Mouse (Mus musculus): ENCODE data around the gene Oxct2b. TPM values are rescaled to one million over a fixed set of nuclear protein-coding genes. Genes with fewer than 3 reads are reported as not detected.
"Not testable (repeated sequence)": the region's sequence is repeated elsewhere in the genome, so short reads cannot be mapped to it uniquely, and the experiment has no call there.

The Oxct2b gene
- polyA plus RNA-seq, 1 experiment from 2014 or later, result not detected

DNA sequence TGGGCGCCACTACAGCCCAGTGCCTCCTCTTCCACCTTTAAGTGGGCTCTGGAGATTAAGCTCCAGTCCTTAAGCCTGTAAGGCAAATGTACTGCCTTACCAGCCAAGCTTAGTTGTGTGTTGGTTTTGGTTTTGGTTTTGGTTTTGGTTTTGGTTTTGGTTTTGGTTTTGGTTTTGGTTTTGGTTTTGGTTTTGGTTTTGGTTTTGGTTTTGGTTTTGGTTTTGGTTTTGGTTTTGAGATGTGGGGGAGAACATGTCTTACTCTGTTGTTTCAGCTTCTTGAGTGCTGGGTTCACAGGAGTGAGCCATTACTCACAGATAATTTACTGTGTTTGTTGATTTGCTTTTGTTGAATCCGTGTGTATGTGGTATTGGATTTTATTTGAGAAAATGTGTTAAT lies 30.8 kb upstream of the Oxct2b start:
- 0 out of 2 replicates have a peak, but pooled peaks cover 4% of the 10 kb centered on the region for H3K27me3 ChIP-seq (replicated peaks; ENCODE audit: control insufficient read depth, insufficient read depth, low read length)

GRCm38 (mm10) chr4:123086381-123086780 lies 29.7 kb upstream of the Oxct2b start:
- H3K4me1 ChIP-seq (replicated peaks; ENCODE audit: control insufficient read depth, insufficient read depth, low read length), result no peaks in the 10 kb centered on the region
- no peak overlapping the region for H3K4me3 ChIP-seq (ENCODE audit: low read depth, low read length)
- H3K9me3 ChIP-seq (ENCODE audit: control insufficient read depth, low read length), result no peaks in the 10 kb centered on the region
- no peak for DNase-seq (ENCODE audit: low spot score)
- ATAC-seq (replicated peaks; ENCODE audit: low FRiP score), result no peak
- 88% methylated on average over 4 of the region's 4 CpGs for WGBS
- no peak overlapping the region for H3K27ac ChIP-seq (ENCODE audit: low read depth, low read length)
- H3K4me2 ChIP-seq, result no peak overlapping the region
- no peak overlapping the region for H3K9ac ChIP-seq (ENCODE audit: low read depth, low read length)
- H3K36me3 ChIP-seq (ENCODE audit: control insufficient read depth, insufficient read depth, low read length), result no peaks in the 10 kb centered on the region
- H3K27me3 ChIP-seq (replicated peaks; ENCODE audit: control insufficient read depth, insufficient read depth, low read length), result 0 out of 2 replicates have a peak, but pooled peaks cover 3% of the 10 kb centered on the region

More for the DNA sequence above, 30.8 kb upstream of the Oxct2b start:
- Histone ChIP-seq H3K36me3 (ENCODE audit: control insufficient read depth, insufficient read depth, low read length) (no peaks in the 10 kb centered on the region), H3K4me3 (ENCODE audit: low read depth, low read length) (no peak overlapping the region), H3K9ac (ENCODE audit: low read depth, low read length) (no peak overlapping the region), H3K4me1 (replicated peaks; ENCODE audit: control insufficient read depth, insufficient read depth, low read length) (no peaks in the 10 kb centered on the region), H3K4me2 (no peak overlapping the region), H3K27ac (ENCODE audit: low read depth, low read length) (no peak overlapping the region), H3K9me3 (ENCODE audit: control insufficient read depth, low read length) (no peaks in the 10 kb centered on the region)
- no peak for ATAC-seq (replicated peaks; ENCODE audit: low FRiP score)
- DNase-seq (ENCODE audit: low spot score), result no peak
- 68% methylated on average over 2 of the region's 2 CpGs for WGBS

GRCm38 (mm10) chr4:123092621-123093020 lies 23.4 kb upstream of the Oxct2b start:
- Histone ChIP-seq H3K36me3 (ENCODE audit: control insufficient read depth, insufficient read depth, low read length) (no peaks in the 10 kb centered on the region), H3K4me2 (no peak overlapping the region), H3K4me3 (ENCODE audit: low read depth, low read length) (no peak overlapping the region), H3K4me1 (replicated peaks; ENCODE audit: control insufficient read depth, insufficient read depth, low read length) (no peaks in the 10 kb centered on the region; the same call in 1 of the 2 replicates), H3K27ac (ENCODE audit: low read depth, low read length) (no peak overlapping the region), H3K9me3 (ENCODE audit: control insufficient read depth, low read length) (no peaks in the 10 kb centered on the region), H3K27me3 (replicated peaks; ENCODE audit: control insufficient read depth, insufficient read depth, low read length) (no peaks in the 10 kb centered on the region), H3K9ac (ENCODE audit: low read depth, low read length) (no peak overlapping the region)
- 57% methylated on average over 5 of the region's 5 CpGs for WGBS
- no peak for ATAC-seq (replicated peaks; ENCODE audit: low FRiP score)
- no peak for DNase-seq (ENCODE audit: low spot score)

DNA sequence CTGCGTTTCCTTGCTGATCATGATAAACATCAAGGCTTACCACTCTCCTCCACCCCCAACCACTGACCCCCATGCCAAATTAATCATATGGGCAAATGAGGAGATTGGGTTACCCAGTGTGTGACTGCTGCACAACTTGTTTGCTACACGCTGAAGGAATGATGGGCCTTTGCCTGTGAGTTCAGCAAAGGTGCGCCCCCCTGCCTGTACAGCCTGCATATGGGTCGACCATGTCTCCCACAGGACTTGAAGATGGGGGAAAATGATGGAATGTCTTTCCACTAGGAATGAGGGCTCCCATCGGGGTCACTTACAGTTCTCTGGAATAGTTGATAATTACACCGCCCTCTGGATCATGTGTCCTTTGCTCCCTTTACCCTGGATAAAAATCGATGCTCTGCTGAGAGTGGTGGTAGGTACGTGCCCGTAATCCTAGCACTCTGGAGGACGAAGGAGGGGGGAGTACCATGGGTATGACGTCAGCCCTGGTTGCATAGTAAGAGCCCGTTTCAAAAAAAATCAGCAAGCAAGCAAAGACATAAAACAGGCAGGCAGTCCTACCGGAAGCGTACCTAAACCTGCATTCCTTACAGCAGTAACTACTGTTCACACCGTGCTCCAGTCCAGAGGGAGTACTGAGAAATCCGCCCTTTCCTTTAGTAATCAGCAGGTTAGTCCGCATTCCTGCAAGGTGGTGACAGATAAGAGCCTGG lies 22.8 kb upstream of the Oxct2b start:
- no peak for DNase-seq (ENCODE audit: low spot score)
- peak; percentile 79 for ATAC-seq (replicated peaks; ENCODE audit: low FRiP score)
- Histone ChIP-seq H3K4me2 (peak overlapping the region; percentile 26; the same call in 1 of the 2 replicates), H3K4me1 (replicated peaks; ENCODE audit: control insufficient read depth, insufficient read depth, low read length) (no peaks in the 10 kb centered on the region; the same call in 1 of the 2 replicates), H3K36me3 (ENCODE audit: control insufficient read depth, insufficient read depth, low read length) (no peaks in the 10 kb centered on the region), H3K9me3 (ENCODE audit: control insufficient read depth, low read length) (no peaks in the 10 kb centered on the region), H3K27ac (ENCODE audit: low read depth, low read length) (0 out of 2 replicates have a peak overlapping the region, but pooled peaks have one; percentile 13), H3K4me3 (ENCODE audit: low read depth, low read length) (0 out of 2 replicates have a peak overlapping the region, but pooled peaks have one; percentile 20), H3K9ac (ENCODE audit: low read depth, low read length) (no peak overlapping the region), H3K27me3 (replicated peaks; ENCODE audit: control insufficient read depth, insufficient read depth, low read length) (no peaks in the 10 kb centered on the region)
- WGBS, result 34% methylated on average over 17 of the region's 17 CpGs

- ATAC-seq (replicated peaks; ENCODE audit: low FRiP score) (no peak), DNase-seq (ENCODE audit: low spot score) (no peak)
- Histone ChIP-seq H3K27me3 (replicated peaks; ENCODE audit: control insufficient read depth, insufficient read depth, low read length) (no peaks in the 10 kb centered on the region), H3K4me2 (no peak overlapping the region), H3K36me3 (ENCODE audit: control insufficient read depth, insufficient read depth, low read length) (no peaks in the 10 kb centered on the region), H3K9me3 (ENCODE audit: control insufficient read depth, low read length) (no peaks in the 10 kb centered on the region), H3K27ac (ENCODE audit: low read depth, low read length) (no peak overlapping the region), H3K4me1 (replicated peaks; ENCODE audit: control insufficient read depth, insufficient read depth, low read length) (no peaks in the 10 kb centered on the region; the same call in 1 of the 2 replicates), H3K4me3 (ENCODE audit: low read depth, low read length) (no peak overlapping the region), H3K9ac (ENCODE audit: low read depth, low read length) (no peak overlapping the region)
- 45% methylated on average over 9 of the region's 9 CpGs for WGBS
These were observed 22.2 kb upstream of the Oxct2b start for GRCm38 (mm10) chr4:123093869-123094268.

DNA sequence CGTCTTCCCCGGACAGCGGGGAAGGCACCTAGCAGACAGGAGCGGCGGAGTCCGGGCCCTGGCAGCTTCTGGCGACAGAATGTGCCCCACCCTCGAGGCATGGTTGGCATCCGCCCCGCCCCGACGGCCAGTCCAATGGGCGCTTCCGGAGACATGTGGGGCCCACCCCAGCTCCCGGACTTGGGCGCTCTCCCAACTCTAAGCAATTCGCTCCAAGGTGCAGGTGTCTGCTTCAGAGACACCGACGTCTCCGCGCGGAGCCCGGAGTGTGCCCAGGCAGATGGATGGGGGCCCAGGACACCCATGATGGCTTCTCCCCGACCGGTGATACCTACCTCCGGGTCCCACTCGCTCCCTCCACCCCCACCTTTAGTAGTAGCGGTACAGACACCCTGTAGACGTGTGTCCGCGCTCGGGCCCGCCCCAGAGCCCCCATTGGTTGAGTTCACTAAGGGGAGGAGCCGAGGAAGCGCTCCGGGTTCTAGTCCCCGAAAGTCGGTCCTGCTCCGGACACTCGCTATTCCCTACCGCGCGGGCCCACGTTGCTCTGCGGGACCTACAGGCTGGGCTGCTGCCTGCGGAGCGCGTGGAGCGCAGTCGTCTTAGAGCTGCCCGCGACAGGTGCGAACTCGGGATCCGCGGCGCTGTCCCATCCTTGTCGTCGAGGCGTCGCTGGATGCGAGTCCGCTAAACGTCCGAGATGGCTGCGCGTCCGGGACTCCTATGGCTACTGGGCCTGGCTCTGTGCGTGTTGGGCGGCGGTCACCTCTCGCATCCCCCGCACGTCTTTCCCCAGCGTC lies 11.2 kb upstream of the Oxct2b start, which contains the start of gene Bmp8b:
Gene Bmp8b (plus strand): TSS at position 515 of the 800 bp plus-strand sequence.
- H3K4me2 ChIP-seq, result peak within 1 kb of the TSS; percentile 56
- DNase-seq (ENCODE audit: low spot score), result no peak
- peak within 1 kb of the TSS; percentile 38 for H3K4me3 ChIP-seq (ENCODE audit: low read depth, low read length)
- no peaks in the 10 kb centered on the region for H3K4me1 ChIP-seq (replicated peaks; ENCODE audit: control insufficient read depth, insufficient read depth, low read length)
- no peaks in the 10 kb centered on the region for H3K36me3 ChIP-seq (ENCODE audit: control insufficient read depth, insufficient read depth, low read length)
- no peak within 1 kb of the TSS for H3K9ac ChIP-seq (ENCODE audit: low read depth, low read length)
- peaks cover 37% of the 10 kb centered on the region for H3K27me3 ChIP-seq (replicated peaks; ENCODE audit: control insufficient read depth, insufficient read depth, low read length)
- H3K9me3 ChIP-seq (ENCODE audit: control insufficient read depth, low read length), result no peaks in the 10 kb centered on the region
- peak; percentile 37 for ATAC-seq (replicated peaks; ENCODE audit: low FRiP score)
- 5% methylated on average over 75 of the region's 75 CpGs for WGBS
- H3K27ac ChIP-seq (ENCODE audit: low read depth, low read length), result no peak within 1 kb of the TSS

GRCm38 (mm10) chr4:123105451-123105790 lies 10.6 kb upstream of the Oxct2b start:
- Histone ChIP-seq H3K9me3 (ENCODE audit: control insufficient read depth, low read length) (no peaks in the 10 kb centered on the region), H3K9ac (ENCODE audit: low read depth, low read length) (no peak overlapping the region), H3K27ac (ENCODE audit: low read depth, low read length) (no peak overlapping the region), H3K4me1 (replicated peaks; ENCODE audit: control insufficient read depth, insufficient read depth, low read length) (no peaks in the 10 kb centered on the region), H3K27me3 (replicated peaks; ENCODE audit: control insufficient read depth, insufficient read depth, low read length) (peaks cover 37% of the 10 kb centered on the region), H3K4me3 (ENCODE audit: low read depth, low read length) (peak overlapping the region; percentile 38), H3K36me3 (ENCODE audit: control insufficient read depth, insufficient read depth, low read length) (no peaks in the 10 kb centered on the region), H3K4me2 (peak overlapping the region; percentile 56)
- 25% methylated on average over 24 of the region's 24 CpGs for WGBS
- peak; percentile 52 for ATAC-seq (replicated peaks; ENCODE audit: low FRiP score)
- DNase-seq (ENCODE audit: low spot score), result no peak

- not testable (repeated sequence) for H3K9ac ChIP-seq (ENCODE audit: low read depth, low read length); H3K27ac ChIP-seq (ENCODE audit: low read depth, low read length); H3K4me1 ChIP-seq (replicated peaks; ENCODE audit: control insufficient read depth, insufficient read depth, low read length); H3K9me3 ChIP-seq (ENCODE audit: control insufficient read depth, low read length); DNase-seq (ENCODE audit: low spot score); H3K4me2 ChIP-seq; H3K36me3 ChIP-seq (ENCODE audit: control insufficient read depth, insufficient read depth, low read length); ATAC-seq (replicated peaks; ENCODE audit: low FRiP score); H3K4me3 ChIP-seq (ENCODE audit: low read depth, low read length)
- WGBS, result 62% methylated on average over 7 of the region's 7 CpGs
- H3K27me3 ChIP-seq (replicated peaks; ENCODE audit: control insufficient read depth, insufficient read depth, low read length), result peaks cover 37% of the 10 kb centered on the region
These were observed 10.1 kb upstream of the Oxct2b start for GRCm38 (mm10) chr4:123105929-123106328.

Data from liver, embryonic 11.5 days (tissue).